Mouse (Mus musculus) heart, adult 18-20 months (tissue): ENCODE results near the gene Fermt1. TPM values are rescaled to one million over a fixed set of nuclear protein-coding genes. Genes with fewer than 3 reads are reported as not detected.

Experiments used
- DNase-seq, 2 experiments: peaks; one replicate each; pipeline ENCODE4 v3.0.0; 2021 to 2022; ENCODE audit warnings: mixed read lengths in 1 of 2
- total RNA-seq, 2 experiments: library from RNA; stranded (reverse); gene quantifications; 2 replicates each; pipeline ENCODE4 v1.2.3; 2021

Gene Fermt1
- total RNA-seq, 2 experiments from 2014 or later = not detected

DNA sequence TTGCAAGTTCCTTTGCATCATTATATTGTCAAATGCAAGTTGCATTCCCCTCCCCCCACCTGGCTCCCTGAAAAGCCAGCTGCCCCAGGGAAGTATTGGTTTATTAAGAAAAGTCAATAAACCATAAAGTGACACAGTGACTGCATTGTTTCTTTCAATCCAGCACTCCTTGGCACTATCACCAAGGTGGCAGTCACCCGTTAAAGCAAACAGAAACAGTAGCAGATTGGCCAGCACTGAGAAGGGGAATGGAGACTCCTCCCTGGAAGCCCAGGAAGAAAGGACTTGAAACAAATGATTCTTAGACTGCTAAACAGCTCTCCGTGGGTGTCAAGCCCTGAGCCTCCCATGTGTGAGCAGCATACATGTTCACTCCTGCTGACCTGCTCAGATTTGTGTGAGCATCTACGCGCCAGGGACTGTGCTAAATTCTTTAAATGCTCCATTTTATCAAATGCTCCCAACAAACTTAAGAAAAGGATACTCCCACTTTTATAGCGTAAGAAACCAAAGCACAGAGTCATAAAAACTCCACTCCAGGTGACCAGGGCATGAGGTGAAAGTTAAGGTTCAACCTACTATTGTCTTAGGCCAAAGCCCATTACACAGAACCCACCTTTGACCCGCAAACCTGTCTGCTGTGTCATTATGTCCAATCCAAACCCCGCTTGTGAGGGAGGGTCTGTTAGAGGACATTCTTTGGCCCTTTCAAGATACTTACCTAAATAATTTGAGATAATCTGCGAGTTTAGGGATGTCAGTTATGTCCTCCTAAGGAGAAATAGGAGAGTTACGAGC lies 23.4 kb downstream of the Fermt1 start:
- DNase-seq = no peak

- DNase-seq = no peak
Measured at GRCm38 (mm10) chr2:132914785-132915184, 30.9 kb downstream of the Fermt1 start.

DNA sequence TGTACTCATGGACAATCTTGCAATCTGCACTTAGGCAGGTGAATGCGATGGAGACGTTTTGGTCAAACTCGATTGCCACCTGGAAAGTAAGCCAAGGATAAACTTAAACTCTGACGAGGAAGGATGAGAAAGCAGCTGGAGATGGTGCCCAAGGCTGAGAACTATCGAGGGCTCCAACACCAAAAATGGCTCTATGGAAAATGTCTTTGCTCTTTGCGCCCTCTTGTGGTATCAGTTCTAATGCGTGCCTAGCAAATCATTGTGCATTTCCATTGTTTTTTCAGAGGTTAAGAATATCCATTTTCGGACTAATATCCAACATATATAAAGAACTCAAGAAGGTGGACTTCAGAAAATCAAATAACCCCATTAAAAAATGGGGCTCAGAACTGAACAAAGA lies 38.9 kb downstream of the Fermt1 start:
- peak in 1 of 2 experiments; percentile 53 for DNase-seq

DNA sequence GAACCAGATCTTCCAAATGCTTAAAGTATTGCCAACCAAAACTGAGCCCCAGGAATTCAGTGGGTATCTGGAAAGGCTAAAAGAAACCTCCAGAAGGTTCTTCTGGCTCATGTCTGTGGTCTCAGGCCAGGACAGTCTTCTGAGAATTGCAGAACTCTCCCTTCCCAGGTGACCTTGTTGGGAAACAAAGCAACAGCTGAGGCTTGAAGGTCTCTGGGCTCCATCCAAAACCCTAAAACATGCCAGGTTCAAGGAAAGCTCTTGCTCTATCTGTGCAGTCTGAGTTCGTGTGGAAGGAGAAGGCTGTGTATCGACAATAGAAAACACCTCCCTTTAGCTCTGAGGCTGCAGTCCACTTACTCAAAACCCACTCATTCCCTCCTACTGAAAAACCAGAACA lies 40.7 kb downstream of the Fermt1 start:
- DNase-seq = no peak

DNA sequence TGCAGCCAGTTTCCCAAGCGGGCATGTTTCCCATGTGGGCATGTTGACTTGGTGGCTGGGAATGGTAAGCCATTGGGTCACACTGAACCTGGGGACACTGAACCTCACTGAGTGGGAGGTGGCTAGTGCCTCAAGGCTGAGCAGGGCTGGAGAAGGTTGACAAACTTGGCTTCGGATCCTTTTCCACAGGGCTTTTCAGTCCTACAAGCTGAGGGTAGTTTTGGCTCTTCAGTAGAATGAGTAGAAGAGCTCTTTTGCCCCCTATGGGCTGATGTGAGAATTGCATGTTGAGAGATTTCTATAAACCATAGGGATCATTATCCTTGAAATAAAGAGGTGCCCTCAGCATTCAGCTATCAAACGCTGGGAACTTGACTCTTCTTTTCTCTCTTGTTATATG lies 42.2 kb downstream of the Fermt1 start:
- peak; percentile 45 to 70 for DNase-seq

DNA sequence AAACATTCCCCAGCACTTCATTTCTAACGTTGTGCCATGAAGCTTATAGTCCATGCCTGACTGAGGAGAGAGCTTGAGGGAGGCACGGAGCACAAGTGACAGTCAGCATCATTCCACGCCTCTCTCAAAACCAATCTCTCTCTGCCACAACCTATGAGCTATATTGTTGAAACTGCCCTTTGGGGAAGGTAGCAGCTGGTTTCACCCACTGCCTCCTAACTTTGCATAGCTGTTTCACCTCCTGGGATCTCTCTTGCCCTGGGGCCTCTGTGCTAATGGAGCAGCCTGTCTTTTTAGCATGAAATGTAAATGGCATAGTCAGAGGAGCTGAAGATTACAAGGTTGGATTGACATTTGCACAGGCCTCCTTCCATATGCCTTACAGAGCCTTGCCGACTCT lies 43.6 kb downstream of the Fermt1 start:
- DNase-seq = no peak

DNA sequence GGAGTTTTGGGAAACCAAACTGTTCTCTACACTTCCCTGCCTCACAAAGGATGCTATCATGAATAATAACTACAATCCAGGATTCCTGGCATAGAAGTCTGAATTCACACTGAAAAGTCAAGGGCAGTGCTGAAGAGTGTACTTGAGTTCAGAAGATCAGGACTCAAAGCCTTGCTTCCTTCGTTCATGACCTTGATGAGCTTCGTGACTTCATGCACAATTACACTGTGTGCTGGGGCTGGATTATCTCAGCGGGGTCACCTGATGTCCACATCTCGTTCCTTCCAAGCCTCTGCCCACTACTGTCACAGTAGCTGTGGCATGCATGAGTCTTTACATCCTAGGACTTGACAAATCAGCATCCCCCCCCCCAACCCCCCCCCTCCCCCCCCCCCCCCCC lies 44.1 kb downstream of the Fermt1 start:
- no peak for DNase-seq

DNA sequence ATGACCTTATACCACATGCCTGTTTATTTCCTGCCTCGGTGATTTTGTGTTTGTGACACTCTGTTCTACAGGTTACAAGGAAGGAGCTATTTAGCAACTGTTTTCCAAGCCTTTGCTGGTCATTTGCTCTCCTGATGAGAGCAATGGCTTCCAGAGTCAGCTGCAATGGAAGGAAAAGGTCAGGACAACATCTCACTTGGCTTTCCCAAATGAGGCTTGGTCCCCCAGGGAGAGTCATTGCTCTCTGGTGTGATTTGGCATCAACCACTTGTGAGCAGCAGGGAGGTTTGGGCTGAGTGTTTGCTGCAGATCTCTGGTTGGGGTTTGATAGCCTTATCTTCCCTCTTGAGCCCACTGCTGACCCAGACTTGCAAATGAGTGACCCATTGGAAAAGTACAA lies 45.1 kb downstream of the Fermt1 start:
- DNase-seq = no peak

DNA sequence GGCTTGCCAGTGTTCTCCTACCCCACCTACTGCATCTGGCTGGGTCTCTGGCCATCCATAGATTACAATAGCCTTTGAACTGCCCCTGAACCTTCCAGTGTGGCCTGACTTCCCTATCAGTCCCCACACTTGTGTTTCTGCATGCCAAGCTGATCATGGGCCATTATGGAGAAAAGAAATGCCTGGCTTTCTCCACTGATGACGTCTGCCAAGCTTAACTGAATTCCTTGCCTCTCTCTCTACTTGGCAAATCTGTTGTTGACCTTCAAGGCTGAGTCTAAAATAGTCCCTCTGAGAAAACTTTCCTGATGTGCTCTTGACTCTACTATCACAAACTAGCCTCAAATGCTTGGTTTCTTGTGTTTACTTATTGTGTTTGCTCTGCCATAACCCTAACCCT lies 47.5 kb downstream of the Fermt1 start:
- no peak for DNase-seq

DNA sequence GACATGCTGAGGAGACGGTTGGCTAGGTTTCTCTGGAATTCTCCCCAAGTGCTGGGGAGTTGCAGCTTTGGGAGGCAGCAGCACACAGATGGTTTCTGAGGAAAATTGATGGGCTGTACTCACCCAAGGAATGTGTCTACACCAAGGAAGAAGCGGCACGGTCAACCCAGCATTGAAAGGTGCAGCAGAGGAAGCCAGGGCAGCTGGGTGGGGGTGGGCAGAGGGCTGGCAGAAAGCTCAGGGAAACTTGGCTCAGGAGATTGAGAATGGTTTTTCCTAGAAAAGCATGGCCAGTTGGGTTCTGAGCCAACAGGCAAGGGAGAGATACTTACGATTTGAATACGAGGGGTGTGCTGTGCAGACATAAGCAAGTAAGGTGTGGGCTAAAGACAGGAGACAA lies 51.9 kb downstream of the Fermt1 start:
- DNase-seq = no peak

- DNase-seq = no peak
Measured at GRCm38 (mm10) chr2:132885312-132885711, 60.4 kb downstream of the Fermt1 start.

DNA sequence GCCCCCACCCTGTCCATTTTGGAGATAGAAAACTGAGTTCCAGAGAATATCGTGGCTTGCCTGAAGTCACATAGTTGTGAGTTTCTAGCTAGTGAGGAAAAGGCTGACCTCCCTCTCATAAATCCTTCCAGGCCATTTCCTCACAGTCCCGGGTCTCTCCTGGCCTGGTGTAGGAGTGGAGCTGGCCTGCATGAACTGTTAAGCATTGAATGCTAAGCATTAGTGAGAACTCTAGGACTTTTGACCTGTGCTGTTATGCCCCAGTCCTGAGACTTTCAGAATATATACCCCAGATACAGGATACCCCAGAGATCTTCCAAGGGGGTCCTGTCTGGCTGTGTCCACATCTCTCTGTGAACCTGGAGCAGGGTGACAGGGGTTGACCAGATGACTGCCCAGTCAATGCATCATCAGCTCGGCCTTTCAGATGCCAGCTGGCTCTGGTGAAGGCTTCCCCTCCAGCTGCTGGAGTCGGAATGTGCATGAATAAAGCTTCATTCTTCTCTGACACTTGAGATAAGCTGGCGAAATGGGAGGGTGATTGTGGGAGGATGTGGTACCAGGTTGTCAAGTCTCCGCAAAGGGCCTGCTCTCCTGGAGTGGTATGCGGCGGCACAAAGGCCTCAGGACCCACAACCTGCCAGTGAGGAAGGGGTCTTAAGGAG lies 61.3 kb downstream of the Fermt1 start:
- DNase-seq = peak in 1 of 2 experiments; percentile 29

DNA sequence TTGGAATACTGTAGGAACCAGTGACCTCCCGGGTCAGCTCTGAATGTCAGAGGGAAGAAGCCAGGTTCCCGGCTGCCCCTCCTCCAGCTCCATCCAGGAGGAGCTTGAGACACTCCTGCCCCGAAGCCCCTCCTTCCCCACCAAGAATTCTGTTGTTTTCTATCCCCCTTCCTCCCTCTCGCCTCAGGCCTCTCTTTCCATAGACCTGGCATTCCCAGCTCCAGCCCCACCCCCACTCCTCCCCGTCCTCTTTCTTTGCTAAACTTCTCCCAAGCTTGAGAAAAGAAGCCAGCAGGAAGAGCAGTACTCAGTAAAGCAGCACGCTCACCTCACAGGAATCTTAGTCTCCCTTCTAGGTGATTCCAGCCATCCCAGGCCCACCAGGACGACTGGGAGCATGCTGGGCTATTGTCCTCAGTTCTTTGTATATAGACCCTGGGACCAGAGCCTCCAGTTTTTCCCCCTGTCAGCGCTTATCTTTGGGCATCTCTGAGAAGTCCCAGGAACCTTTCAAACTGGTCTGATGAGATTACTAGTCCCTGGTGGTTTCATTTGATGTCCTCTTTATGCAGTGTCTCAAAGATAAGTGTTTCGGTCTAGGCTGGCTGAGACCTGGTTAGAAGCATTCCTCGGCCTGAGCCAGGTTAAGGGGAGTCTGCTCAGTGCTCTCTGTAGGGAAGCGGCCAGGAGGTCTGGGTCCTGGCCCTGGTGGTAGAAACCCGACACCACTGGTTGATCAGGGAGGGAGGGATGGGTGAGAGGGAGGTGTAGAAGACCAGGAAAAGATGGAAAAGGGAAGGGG lies 64.7 kb downstream of the Fermt1 start, which contains the start of gene Lrrn4:
TSS of gene Lrrn4 (minus strand) at position 48 of the 802 bp plus-strand sequence.
- DNase-seq = no peak

DNA sequence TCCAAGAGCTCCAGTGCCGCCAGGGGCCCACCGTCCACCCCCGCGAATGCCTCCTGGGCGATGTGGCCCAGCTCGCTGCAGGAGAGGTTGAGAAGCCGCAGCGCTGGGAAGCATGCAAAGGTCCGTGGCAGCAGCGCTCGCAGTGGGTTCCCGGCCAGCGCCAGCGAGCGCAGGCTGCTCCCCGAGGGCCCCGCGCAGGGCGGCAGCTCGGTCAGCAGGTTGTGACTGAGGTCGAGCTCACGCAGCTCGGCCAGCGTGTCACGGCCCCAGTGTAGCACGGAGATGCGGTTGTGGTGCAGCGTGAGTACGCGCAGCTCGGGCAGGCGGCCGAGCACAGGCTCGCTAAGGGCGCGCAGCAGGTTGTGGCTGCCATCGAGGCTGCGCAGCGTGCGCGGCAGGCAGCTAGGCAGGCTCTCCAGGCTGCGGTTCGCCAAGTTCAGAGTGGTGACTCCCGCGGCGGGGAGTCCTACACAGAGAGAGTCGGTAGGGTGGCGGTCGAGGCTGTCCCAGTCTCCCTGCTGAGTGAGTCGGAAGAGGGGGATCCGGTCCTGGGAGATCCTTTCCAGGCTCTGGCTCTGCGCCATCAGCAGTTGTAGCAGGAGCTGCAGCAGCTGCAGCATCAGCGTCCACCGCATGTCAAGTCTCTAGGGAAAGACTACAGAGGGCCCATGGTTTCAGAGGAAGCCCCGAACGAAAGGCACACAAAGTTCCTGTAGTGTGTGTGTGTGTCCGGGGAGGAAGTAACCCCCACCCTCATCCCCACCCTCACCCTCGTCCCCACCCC lies 66.3 kb downstream of the Fermt1 start:
- DNase-seq = peak in 1 of 2 experiments; percentile 26

GRCm38 (mm10) chr2:132876991-132877390 lies 68.7 kb downstream of the Fermt1 start:
- no peak for DNase-seq

- DNase-seq = no peak
Measured at GRCm38 (mm10) chr2:132873657-132874326, 71.9 kb downstream of the Fermt1 start.

DNA sequence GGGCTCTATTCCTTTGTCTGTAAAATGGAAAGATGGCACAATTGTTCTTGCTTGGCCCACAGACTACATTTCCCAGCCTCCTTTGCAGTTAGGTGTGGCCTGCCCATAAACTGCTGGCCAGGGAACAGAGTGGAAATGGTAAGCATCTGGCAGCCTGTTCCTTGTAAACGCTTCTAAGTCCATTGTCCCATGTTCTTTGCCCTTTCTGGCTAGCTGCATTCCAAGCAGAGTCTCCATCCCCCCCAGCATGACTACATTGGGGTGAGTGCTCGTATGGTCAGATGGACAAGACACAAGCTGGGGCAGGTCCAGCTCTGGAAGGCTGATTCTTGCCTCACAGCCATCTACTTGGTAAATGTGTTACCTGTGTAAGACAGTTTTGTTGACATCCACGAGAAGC lies 74.0 kb downstream of the Fermt1 start:
- DNase-seq = no peak

DNA sequence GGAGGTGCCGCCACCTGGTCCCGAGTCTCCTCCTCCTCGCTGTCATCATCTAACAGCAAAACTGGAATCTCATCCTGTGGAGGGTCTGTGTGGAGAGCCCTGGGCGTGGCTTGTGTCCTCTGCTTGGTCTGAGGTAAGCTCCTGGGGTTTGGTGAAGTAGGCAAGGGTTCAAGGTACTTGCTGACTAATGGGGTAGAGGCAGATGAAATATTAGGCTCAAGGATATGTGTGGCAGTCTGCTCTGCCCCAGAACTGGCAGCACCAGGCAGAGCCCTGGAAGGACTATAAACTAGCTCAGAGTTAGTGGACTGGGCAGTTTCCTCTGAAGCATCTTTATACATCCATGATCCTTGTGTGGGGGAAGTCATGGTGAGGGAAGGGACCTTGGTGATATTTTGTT lies 75.4 kb downstream of the Fermt1 start:
- no peak for DNase-seq

DNA sequence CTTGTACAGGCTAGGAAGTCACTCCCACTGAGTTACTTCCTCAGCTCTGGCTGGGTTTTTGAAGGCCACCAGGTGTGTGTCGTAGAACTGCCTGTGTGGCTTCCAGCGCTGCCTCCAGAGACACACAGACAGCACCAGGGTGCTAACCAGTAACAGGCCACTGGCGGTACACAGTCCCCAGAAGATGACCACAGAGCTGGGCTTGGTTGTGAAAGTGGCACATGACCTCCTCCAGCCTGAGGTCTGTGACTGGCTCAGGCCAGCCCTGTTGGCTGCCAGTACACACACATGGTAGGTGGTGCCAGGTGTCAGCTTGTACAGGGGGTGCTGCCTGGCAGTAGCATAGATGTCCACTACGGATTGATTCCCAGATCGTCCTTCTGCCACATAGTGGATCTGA lies 76.0 kb downstream of the Fermt1 start:
- DNase-seq = no peak

GRCm38 (mm10) chr2:132867521-132867920 lies 78.2 kb downstream of the Fermt1 start:
- no peak for DNase-seq

- no peak for DNase-seq
Measured at GRCm38 (mm10) chr2:132863325-132863724, 82.4 kb downstream of the Fermt1 start.

- no peak for DNase-seq
Measured at GRCm38 (mm10) chr2:132861456-132861855, 84.2 kb downstream of the Fermt1 start.
